Mouse (Mus musculus): Measurements from ENCODE around the gene Fam83b.

DNA sequence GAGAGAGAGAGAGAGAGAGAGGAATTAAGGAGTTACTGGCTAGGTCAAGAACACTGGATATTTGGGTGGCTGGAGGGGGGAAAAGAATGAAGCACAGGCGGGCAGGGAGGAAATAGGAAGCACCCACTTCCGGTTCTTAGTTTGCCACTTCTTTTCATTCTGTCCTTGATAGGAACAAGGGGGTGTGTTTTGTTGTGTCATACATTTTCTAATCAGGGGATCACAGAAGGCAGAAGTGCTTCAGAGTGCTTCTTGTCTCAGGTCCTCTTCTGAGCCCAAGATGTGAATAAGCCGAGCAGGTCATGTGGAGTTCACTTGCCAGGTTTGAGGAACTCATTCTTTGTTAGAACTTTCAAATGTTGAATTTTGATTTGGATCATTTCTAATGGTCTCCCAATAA, 86.8 kb downstream of the Fam83b start:
- TF ChIP-seq ZC3H11A (IDR thresholded peaks at IDR 0.05; ENCODE audit: low read depth, low read length) (no peak), GABPA (IDR thresholded peaks at IDR 0.05; ENCODE audit: insufficient replicate concordance, low read depth, low read length) (no peak), USF2 (conservative IDR thresholded peaks at IDR 0.05; ENCODE audit: low read depth, low read length) (no peak), POLR2A (IDR thresholded peaks at IDR 0.05; ENCODE audit: low read depth, low read length) (no peak), IRF4 (IDR thresholded peaks at IDR 0.05; ENCODE audit: low read depth, low read length) (no peak), EP300 (IDR thresholded peaks at IDR 0.05; ENCODE audit: low read length) (no peak), HCFC1 (IDR thresholded peaks at IDR 0.05; ENCODE audit: low read depth, low read length) (no peak), USF1 (IDR thresholded peaks at IDR 0.05; ENCODE audit: low read depth, low read length) (no peak), MXI1 (IDR thresholded peaks at IDR 0.05; ENCODE audit: low read depth, low read length) (no peak), ETS1 (conservative IDR thresholded peaks at IDR 0.05; ENCODE audit: low read depth, low read length) (no peak), CTCF (conservative IDR thresholded peaks at IDR 0.05 in 1 of 2, IDR thresholded peaks at IDR 0.05 in 1 of 2; ENCODE audit: low read depth in 2 of 2, low read length in 2 of 2) (no peak), RAD21 (IDR thresholded peaks at IDR 0.05; ENCODE audit: low read depth, low read length) (no peak), TCF12 (IDR thresholded peaks at IDR 0.05; ENCODE audit: low read depth, low read length) (no peak), E2F4 (IDR thresholded peaks at IDR 0.05; ENCODE audit: insufficient replicate concordance, low read depth, low read length) (no peak)
